Mouse (Mus musculus) CH12.LX (cell line): ENCODE measurements at regions not wholly inside any gene's neighbourhood (a gene's known extent, or its start where the extent isn't known, plus 50 kb on each side); places are given as distances from the start of the nearest gene placed in this dataset.

ENCODE experiments used
- CTCF ChIP-seq, 2 experiments: IDR thresholded peaks in 1 of 2; conservative IDR thresholded peaks in 1 of 2; 2 replicates each; pipeline ENCODE4 v1.5.1; 2011 to 2012; ENCODE audit warnings: low read depth in 2 of 2, low read length in 2 of 2, improper control_type of control experiment in 1 of 2, inconsistent platforms in 1 of 2, mild to moderate bottlenecking in 1 of 2, moderate library complexity in 1 of 2
- E2F4 ChIP-seq: IDR thresholded peaks from 2 replicates; pipeline ENCODE4 v1.6.1; 2011; ENCODE audit warnings: low read depth, low read length, improper control_type of control experiment; ENCODE audit not compliant: insufficient replicate concordance
- EP300 ChIP-seq: IDR thresholded peaks from 2 replicates; pipeline ENCODE4 v1.6.1; 2011; ENCODE audit warnings: low read length, improper control_type of control experiment
- GABPA ChIP-seq: IDR thresholded peaks from 2 replicates; pipeline ENCODE4 v1.6.1; 2012; ENCODE audit warnings: low read depth, low read length, improper control_type of control experiment, inconsistent platforms; ENCODE audit not compliant: insufficient replicate concordance
- HCFC1 ChIP-seq: IDR thresholded peaks from 2 replicates; pipeline ENCODE4 v1.6.1; 2012; ENCODE audit warnings: low read depth, mild to moderate bottlenecking, inconsistent platforms, low read length, improper control_type of control experiment
- ZC3H11A ChIP-seq: IDR thresholded peaks from 2 replicates; pipeline ENCODE4 v1.6.1; 2012; ENCODE audit warnings: low read depth, mild to moderate bottlenecking, inconsistent platforms, low read length, improper control_type of control experiment

DNA sequence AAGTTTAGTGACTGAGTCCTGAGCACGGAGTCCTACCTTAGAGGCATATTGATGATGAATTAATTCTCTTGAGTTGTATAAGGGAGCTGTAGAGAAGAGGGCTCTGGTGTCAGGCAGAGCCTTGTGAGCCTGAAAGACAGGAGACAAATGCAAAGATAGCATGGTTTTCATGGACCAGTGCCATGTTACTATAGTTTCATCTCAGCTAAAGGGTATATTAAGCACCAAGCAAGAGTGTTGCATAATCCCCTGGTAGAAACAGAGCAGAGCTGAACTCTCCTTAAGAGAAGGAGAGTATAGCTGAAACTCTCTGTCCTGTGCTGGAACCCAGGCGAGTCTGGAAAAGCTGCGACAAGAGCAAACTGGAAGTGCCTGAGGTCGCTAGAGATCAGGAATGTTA lies 73.5 kb upstream of the Smarca2 start:
- TF ChIP-seq ZC3H11A: no peak
- no peak for TF ChIP-seq EP300
- no peak for TF ChIP-seq HCFC1
- TF ChIP-seq CTCF (conservative IDR thresholded peaks at IDR 0.05 in 1 of 2, IDR thresholded peaks at IDR 0.05 in 1 of 2; ENCODE audit: low read depth in 2 of 2, low read length in 2 of 2): no peak
- no peak for TF ChIP-seq GABPA
- TF ChIP-seq E2F4: no peak
